Mouse (Mus musculus) heart, postnatal 0 days (tissue): ENCODE measurements at regions not wholly inside any gene's neighbourhood (a gene's known extent, or its start where the extent isn't known, plus 50 kb on each side); places are given as distances from the start of the nearest gene placed in this dataset. TPM values are rescaled to one million over a fixed set of nuclear protein-coding genes. Genes with fewer than 3 reads are reported as not detected.

Source experiments
- ATAC-seq: fragments of 200-750 bp; cut with Nextera tagmentation; 2 replicates; pipeline ENCODE4 v1.8.0; 2017; ENCODE audit warnings: low read depth, moderate number of reproducible peaks, moderate library complexity; ENCODE audit not compliant: insufficient read depth
- DNase-seq: peaks from one replicate; pipeline ENCODE4 v3.0.0-alpha.2; 2016; ENCODE audit warnings: low spot score
- H3K27ac ChIP-seq: fragments of 300-500 bp; sonication (generic); 2 replicates; pipeline ENCODE4 v1.5.1; 2014; ENCODE audit warnings: low read depth, mild to moderate bottlenecking
- H3K27me3 ChIP-seq: fragments of 300-500 bp; sonication (generic); 2 replicates; pipeline ENCODE4 v1.6.1; 2014; ENCODE audit warnings: low read length, mixed read lengths; ENCODE audit not compliant: control insufficient read depth, insufficient read depth
- H3K36me3 ChIP-seq: fragments of 300-500 bp; sonication (generic); replicated peaks from 2 replicates; pipeline ENCODE4 v1.6.1; 2014; ENCODE audit warnings: low read length, mixed read lengths; ENCODE audit not compliant: control insufficient read depth, insufficient read depth
- H3K4me1 ChIP-seq: fragments of 300-500 bp; sonication (generic); 2 replicates; pipeline ENCODE4 v1.6.1; 2014; ENCODE audit warnings: antibody characterized with exemption; ENCODE audit not compliant: control insufficient read depth, insufficient read depth
- H3K4me2 ChIP-seq: fragments of 300-500 bp; sonication (generic); 2 replicates; pipeline ENCODE4 v1.6.1; 2014; ENCODE audit warnings: low read depth, mild to moderate bottlenecking, low read length, moderate library complexity
- H3K4me3 ChIP-seq: fragments of 300-500 bp; sonication (generic); 2 replicates; pipeline ENCODE4 v1.5.1; 2014; ENCODE audit warnings: low read depth, low read length
- H3K9ac ChIP-seq: fragments of 300-500 bp; sonication (generic); replicated peaks from 2 replicates; pipeline ENCODE4 v1.6.1; 2014; ENCODE audit warnings: low read depth, low read length, mixed read lengths
- H3K9me3 ChIP-seq: fragments of 300-500 bp; sonication (generic); replicated peaks from 2 replicates; pipeline ENCODE4 v1.6.1; 2016; ENCODE audit warnings: low read length; ENCODE audit not compliant: control insufficient read depth
- CTCF ChIP-seq: IDR thresholded peaks from 2 replicates; pipeline ENCODE4 v1.5.1; 2016; ENCODE audit warnings: antibody characterized with exemption, control low read depth, low read depth
- EP300 ChIP-seq: IDR thresholded peaks from 2 replicates; pipeline ENCODE4 v1.6.1; 2016; ENCODE audit warnings: antibody characterized with exemption, low read depth
- WGBS: fragments of 180-500 bp; shearing (Covaris S2); extraction: QIAGEN DNeasy Blood & Tissue Kit; methylation state at CpG from one replicate; pipeline ENCODE4 v1.1.7; 2014; 5-methylcytosine and 5-hydroxymethylcytosine counted together
- microRNA-seq: library from miRNA; unstranded; fragments of <30 nt; microRNA quantifications from one replicate; pipeline ENCODE4, GENCODE M21; 2016

DNA sequence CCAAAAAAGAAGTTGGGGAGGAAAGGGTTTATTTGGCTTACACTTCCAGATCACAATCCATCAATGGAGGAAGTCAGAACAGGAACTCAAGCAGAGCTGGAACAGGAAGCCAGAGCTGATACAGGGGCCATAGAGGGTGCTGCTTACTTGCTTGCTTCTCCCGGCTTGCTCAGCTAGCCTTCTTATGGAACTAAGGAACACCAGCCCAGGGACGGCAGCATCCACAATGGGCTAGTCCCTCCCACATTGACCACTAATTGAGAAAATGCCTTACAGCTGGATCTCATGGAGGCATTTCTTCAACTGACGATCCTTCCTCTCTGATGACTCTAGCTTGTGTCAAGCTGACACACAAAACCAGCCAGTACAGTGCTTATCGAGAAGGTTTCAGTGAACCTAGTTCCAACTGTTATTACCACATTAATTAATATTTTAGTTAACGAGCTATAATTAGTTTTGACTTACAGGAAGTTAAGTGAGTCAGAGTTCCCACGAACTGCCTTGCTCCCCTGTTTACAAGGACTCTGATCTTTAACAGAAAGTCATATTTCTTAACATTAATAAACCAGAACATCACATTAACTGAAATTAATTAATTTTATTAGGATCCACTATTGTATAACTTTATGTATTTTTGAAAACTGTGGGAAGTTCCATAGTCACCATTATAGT lies 158.2 kb downstream of the Calcrl start:
- Histone ChIP-seq H3K27me3 (no peaks in the 10 kb centered on the region), H3K9me3 (no peaks in the 10 kb centered on the region), H3K4me3 (no peak overlapping the region), H3K27ac (peak overlapping the region; percentile 3; the same call in 1 of the 2 replicates), H3K4me1 (no peaks in the 10 kb centered on the region), H3K36me3 (no peaks in the 10 kb centered on the region), H3K9ac (no peak overlapping the region), H3K4me2 (no peak overlapping the region)
- no peak for DNase-seq
- no peak for ATAC-seq
- WGBS: 52% methylated on average over 6 of the region's 6 CpGs
- TF ChIP-seq EP300 (no peak), CTCF (no peak)

DNA sequence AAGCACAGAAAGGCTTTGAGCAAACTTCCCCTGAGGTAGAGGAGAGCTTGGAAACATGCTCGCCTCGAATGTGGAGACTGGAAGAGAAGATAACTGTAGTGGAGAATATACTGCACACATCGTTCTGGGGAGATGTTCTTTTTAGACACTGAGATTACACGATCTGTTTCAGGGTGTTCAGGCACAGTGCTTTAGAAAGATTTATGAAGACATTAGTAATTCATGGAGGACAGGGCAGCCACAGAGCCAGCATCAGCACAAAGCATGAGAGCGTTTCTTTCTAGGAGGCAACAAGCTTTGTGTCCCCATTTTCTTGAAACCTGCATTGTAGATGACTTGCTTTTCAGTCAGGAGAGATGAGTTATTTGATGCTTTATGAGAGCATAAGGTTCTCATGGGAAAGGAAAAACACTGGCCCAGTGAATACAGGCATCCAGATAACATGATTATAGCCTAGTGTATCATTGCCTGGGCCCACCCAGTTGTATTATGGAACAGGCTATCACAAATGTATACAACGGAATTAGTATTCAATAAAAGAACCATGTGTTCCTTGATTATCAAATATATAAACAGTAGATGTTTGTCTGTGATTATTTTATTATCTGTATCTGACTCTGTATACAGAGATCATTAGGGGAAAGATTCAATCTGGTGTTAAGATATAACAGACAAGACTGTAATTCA lies 151.0 kb downstream of the Calcrl start:
- H3K9ac ChIP-seq: no peak overlapping the region
- H3K27me3 ChIP-seq: no peaks in the 10 kb centered on the region
- ATAC-seq: no peak
- no peaks in the 10 kb centered on the region for H3K4me1 ChIP-seq
- WGBS: 63% methylated on average over 6 of the region's 6 CpGs
- DNase-seq: no peak
- no peak overlapping the region for H3K4me2 ChIP-seq
- no peak overlapping the region for H3K27ac ChIP-seq
- TF ChIP-seq CTCF (no peak), EP300 (no peak)
- H3K36me3 ChIP-seq: no peaks in the 10 kb centered on the region
- no peak overlapping the region for H3K4me3 ChIP-seq
- no peaks in the 10 kb centered on the region for H3K9me3 ChIP-seq

DNA sequence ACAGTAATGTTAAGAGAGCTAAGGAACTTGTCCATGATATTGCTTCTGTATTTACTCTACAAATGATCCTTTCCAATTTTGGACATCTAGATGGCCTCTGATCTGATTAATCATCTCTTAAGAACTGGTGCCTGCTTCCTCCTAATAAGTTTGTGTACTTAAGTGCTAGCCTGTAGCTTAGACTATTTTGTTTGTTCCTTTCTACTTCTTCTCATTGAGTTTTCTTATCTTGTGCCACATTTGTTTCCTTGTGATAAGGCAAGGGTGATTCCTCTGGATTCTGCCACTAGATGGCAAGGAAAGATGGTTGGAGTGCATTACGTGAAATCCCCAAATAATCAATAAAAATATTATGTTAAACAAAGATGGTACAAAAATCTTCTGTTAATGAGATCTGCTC lies 148.0 kb downstream of the Calcrl start:
- ATAC-seq (no peak), DNase-seq (no peak)
- Histone ChIP-seq H3K36me3 (no peaks in the 10 kb centered on the region), H3K9me3 (no peaks in the 10 kb centered on the region), H3K4me3 (no peak overlapping the region), H3K9ac (no peak overlapping the region), H3K27ac (no peak overlapping the region), H3K4me2 (no peak overlapping the region), H3K4me1 (no peaks in the 10 kb centered on the region), H3K27me3 (no peaks in the 10 kb centered on the region)
- TF ChIP-seq EP300: no peak
- TF ChIP-seq CTCF: no peak
- 57% methylated on average over 1 of the region's 1 CpGs for WGBS

Small RNA genes in the stretch of these regions (microRNA-seq; reads per million reads assigned to microRNA genes)
- gene Gm25972: not detected
